Mouse (Mus musculus) cerebellum, adult (tissue): Measurements from ENCODE around the gene Dcpp3.
A peak's percentile ranks its signal among the peaks of the same experiment; 100 is the strongest.
"Not testable (repeated sequence)": the region's sequence is repeated elsewhere in the genome, so short reads cannot be mapped to it uniquely, and the experiment has no call there.

Source experiments
- ATAC-seq: cut with Nextera tagmentation; 2 replicates; pipeline ENCODE4 v1.9.2; 2017; ENCODE audit warnings: mild to moderate bottlenecking, moderate library complexity, mixed read lengths; ENCODE audit not compliant: insufficient number of reproducible peaks, low FRiP score, low TSS enrichment

The Dcpp3 gene

DNA sequence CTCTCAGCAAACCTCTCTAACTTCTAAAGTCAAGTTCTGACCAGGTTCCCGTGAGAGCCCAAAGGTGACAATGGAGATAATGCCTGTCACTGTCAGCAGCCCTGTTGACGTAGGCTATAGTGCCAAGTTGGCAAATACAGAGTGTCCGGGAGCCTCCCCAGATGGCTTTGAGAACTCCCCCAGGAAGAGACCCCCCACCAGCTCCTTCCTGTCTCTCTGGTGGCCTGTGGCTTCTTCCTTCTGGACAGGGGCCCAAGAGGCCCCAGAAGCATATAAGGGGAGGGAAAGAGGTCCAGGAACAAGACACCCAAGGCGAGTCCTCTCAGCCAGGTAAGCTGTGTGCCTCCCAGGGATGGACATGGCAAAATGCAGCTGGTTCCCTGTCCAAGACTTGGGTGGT is at the start of gene Dcpp3:
Dcpp3 (plus strand) TSS at position 301 of the 400 bp plus-strand sequence.
- ATAC-seq, result not testable (repeated sequence)

DNA sequence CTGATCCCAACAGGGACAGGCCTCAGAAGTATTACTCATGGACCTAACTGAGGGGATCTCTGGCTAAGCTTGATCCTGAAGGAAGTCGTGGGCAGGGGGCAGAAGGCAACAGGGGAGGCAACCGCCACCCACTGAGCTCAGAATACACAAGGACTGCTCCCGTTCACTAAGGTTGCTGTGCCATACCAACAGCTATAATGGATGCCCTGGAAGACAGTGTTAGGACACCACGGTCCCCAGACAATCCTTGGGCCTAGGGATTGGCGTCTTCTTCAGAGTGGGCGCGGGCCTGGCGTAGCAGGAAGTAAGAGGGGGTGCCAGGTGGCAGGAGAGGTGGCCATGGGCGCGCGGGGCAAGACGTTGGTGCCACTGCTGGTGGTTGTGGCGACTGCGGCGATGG is 49.5 kb upstream of the Dcpp3 start, which contains the start of gene Prss21:
Prss21 (plus strand) TSS at position 301 of the 400 bp plus-strand sequence.
- no peak for ATAC-seq

DNA sequence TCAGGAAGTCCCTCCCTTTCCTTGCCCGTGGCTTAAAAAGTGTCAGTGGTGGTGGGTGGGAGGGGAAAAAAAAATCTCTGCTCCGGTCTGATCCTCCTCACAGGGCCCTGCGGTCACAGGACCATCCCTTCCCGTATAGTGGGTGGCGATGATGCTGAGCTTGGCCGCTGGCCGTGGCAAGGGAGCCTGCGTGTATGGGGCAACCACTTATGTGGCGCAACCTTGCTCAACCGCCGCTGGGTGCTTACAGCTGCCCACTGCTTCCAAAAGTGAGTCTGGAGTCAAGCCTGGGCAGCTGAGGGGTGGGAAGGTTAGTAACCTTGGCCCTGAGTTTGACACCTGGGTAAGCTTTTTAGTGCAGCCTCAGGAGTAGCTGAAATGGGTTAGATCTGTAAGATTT is 48.7 kb upstream of the Dcpp3 start:
- ATAC-seq, result no peak

DNA sequence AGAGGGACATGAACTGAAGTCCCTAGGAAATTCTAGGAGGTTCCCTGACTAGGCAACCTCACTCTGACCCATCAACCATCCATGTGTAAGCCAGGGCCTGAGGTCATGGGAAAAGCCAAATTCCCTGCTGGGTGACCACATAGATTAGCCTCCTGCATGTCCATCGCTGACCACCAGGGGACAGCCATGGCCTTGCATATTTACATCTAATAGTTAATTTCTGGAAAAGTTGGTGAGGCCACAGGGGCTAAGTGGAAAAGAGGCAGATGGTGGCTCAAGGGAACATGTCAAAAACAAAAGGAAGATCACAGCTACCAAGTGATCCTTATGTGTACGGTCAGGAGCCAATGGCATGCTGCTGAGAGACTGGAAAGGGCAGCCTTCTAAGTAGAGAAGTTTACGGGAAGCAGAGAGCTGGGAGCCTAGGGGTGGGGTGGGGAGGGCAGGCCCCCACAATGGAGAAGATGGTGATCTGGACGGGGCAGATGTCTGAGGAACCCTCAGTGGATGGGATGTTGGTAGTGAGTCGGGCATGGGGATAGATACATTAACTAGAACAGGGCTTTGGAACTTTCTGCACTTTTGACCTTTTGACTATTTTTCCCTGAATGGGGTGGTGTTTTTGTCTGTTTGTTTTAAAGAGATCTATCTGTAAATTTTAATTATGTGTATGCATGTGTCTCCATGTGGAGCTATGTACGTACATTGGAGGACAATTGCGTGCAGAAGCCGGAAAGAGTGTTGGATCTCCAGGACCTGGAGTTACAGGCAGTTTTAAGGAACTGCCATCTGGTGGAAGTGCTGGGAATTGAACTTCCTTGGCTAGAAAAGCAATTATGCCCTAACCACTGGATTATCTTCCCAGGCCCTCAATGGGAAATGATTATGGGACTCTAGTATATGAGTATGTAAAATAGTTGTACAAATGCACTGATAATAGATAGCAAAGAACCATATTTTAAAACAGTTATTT is 43.1 kb upstream of the Dcpp3 start:
- no peak for ATAC-seq

DNA sequence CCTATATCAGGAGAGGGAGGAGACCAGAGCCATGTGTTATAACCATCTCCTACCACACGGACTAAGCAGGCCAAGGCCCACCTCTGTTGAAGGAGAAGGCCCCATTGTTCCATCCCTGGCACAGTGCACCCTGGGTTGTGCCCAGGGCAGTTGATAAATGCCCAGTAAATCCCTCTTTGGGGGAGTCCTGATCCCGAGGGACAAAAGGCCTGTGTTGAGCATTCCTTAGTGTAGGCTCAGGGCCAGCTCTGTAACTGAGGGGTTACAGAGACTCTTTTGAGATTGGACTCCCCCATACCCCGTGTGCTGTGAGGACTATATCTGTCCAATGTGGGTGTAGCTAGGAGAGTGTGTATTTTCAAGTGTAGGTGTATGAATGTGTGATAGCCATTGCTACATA is 40.5 kb upstream of the Dcpp3 start:
- ATAC-seq, result no peak

DNA sequence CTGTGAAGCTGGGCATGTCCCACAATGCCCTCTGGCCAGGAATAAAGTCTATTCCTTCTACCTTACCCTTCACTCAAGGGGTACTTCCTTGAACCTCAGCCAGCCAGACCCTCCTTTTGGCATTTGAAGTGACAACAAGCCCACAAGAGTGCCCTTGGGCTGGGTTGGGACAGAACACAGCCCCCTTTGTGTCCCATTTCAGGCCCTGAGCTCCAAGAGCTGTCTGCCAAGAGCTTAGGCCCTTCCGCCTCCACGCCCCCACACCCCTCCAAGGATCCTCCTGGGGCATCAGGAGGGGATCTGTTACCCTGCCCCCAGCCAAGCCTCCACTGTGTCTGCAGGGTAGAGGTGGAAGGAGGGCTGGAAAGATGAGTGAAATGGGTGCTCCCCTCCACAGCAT is 40.1 kb upstream of the Dcpp3 start:
- no peak for ATAC-seq

DNA sequence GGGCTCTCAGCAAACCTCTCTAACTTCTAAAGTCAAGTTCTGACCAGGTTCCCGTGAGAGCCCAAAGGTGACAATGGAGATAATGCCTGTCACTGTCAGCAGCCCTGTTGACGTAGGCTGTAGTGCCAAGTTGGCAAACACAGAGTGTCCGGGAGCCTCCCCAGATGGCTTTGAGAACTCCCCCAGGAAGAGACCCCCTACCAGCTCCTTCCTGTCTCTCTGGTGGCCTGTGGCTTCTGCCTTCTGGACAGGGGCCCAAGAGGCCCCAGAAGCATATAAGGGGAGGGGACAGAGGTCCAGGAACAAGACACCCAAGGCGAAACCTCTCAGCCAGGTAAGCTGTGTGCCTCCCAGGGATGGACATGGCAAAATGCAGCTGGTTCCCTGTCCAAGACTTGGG is 36.7 kb upstream of the Dcpp3 start, which contains the start of the genes Dcpp1 and Dcpp2:
Dcpp1 (plus strand) TSS at position 301 of the 400 bp plus-strand sequence.
Dcpp2 (plus strand) TSS at position 305 of the 400 bp plus-strand sequence.
- ATAC-seq, result not testable (repeated sequence)

DNA sequence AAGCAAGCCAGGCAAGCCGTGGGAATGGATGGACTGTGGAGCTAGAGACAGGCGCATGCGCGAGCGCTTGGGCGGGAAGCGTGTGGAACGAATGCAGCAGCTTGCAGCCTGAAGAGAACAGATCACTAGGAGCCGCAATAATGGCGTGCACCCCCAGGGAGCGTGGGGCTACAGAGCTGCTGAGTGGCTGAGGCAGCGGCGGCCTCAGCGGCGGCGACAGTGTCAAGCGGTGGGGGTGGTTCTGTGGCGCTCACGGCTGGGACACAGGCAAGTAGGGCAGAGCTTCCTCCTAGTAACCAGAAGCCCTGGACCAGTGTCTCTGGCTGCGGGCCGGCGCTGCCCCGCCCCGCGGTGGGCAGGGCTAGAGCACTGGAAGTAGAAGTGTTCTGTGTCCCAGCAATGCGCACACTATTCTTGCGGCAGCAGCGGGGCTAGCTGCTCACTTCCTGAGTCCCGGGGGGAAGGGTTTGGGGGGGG is 7.3 kb downstream of the Dcpp3 start:
- ATAC-seq, result peak; percentile 94

DNA sequence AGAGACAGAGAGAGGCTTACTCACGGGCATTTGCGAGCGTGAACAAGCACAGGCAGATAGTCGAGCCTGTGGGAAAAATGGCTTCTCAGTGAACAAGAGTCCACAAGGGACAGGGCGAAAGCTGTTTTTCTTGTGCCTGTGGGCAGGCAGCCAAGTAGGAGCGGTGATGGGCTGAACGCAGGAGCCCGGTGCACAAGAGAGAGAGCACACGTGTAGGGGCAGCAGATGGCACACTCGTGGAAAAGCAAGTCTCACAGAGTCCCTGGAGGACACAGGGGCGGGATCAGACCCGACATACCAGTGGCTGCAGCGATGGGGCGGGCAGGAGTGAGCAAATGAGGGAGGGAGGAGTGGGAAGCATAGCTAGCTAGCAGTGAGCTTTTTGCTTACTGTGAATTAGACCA is 7.8 kb downstream of the Dcpp3 start:
- peak; percentile 76 for ATAC-seq

DNA sequence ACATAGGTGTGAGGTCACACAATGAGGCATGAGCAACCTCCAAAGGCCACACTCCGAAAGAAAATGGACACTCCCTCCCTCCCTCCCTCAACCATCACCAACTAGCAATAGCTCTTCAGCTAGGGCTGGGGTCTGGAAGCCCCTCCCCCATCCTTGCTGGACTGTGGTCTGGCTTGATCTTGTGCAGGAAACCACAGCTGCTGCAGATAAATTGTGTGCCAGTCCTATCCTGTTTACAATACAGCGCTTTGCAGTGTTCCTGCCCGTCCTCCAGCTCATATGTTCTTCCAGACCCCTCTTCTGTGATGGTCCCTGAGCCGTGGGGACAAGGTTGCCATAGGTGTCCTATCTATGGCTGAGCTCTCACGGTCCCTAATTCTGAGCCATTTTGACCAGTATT is 13.9 kb downstream of the Dcpp3 start:
- ATAC-seq, result no peak

DNA sequence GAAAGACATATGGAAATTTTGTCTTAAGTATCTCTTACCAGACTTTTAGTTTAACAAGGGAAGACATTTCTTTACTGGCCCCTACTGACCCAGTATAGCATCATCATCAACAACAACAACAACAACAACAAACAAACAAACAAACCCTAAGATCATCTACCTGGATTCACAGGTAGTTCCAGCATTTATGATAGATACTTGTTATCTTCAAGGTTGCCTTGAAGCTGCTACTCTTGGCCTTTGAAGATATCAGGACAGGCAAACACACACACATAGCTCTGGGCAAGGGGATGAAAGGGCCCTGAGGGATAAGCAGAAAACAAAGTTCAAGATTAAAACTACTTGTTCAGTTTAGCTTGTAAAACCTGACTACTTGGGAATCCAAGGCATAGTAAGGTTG is 24.1 kb downstream of the Dcpp3 start, which contains the start of gene Sbp:
Sbp (plus strand) TSS at position 301 of the 400 bp plus-strand sequence.
- no peak for ATAC-seq

DNA sequence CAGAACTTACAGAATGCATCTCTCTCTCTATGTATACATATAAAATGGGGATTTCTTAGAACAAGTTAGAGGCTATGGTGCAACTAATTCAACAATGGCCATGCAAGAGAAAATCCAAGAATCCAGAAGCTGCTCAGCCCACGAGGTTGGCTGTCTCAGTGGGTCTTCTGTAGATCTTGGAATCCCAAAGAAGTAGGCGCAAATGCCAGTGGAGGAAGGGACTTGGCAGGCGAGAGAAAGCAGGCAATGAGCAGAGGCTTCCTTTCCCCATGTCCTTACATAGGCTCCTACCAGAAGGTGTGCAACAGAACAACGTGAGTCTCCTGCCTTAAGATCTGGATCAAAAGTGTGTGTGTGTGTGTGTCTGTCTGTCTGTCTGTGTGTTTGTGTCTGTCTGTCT is 30.2 kb downstream of the Dcpp3 start:
- not testable (repeated sequence) for ATAC-seq

DNA sequence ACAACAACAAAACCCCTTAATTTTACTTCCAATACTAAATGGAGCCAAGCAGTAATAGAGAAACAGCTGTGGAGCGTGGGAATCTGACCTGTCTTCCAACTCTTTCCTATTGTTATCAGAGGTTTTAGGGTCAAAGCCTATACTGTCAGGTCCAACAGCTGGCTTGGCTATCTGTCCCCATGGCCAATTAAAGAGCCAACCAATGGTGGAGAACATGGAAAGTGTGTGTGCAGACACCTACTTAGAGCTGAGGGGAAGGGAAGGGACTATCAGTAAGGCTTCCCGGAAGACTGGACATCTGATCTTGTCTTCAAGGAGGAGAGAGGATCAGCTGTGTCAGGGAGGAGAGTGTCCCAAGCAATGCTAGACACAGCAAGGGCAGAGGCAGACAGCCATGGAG is 31.8 kb downstream of the Dcpp3 start:
- no peak for ATAC-seq

DNA sequence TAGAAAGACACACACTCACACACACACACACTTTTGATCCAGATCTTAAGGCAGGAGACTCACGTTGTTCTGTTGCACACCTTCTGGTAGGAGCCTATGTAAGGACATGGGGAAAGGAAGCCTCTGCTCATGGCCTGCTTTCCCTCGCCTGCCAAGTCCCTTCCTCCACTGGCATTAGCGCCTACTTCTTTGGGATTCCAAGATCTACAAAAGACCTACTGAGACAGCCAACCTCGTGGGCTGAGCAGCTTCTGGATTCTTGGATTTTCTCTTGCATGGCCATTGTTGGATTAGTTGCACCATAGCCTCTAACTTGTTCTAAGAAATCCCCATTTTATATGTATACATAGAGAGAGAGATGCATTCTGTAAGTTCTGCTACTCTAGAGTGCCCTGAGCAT is 33.6 kb downstream of the Dcpp3 start:
- ATAC-seq, result not testable (repeated sequence)

DNA sequence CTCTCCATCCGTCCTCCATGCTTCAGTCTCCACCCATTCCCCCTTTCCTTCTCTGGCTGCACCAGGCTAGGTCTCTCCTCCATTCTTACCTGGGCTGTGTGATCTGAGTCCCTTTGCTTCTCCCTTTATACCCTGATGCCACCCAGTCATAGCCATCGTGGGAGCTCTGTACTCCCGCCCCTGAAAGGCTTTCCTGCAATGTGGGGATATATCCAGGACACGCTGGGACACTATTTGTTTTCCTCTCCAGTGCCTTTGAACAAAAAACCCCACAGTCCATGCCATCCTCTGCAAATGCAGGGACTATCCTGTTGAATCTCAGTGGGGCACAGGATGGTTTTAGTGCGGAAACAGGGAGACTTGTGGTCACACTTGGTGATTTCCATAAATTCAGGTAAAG is 37.9 kb downstream of the Dcpp3 start, which contains the start of gene Sbpl:
Sbpl (minus strand) TSS at position 101 of the 400 bp plus-strand sequence.
- ATAC-seq, result no peak

DNA sequence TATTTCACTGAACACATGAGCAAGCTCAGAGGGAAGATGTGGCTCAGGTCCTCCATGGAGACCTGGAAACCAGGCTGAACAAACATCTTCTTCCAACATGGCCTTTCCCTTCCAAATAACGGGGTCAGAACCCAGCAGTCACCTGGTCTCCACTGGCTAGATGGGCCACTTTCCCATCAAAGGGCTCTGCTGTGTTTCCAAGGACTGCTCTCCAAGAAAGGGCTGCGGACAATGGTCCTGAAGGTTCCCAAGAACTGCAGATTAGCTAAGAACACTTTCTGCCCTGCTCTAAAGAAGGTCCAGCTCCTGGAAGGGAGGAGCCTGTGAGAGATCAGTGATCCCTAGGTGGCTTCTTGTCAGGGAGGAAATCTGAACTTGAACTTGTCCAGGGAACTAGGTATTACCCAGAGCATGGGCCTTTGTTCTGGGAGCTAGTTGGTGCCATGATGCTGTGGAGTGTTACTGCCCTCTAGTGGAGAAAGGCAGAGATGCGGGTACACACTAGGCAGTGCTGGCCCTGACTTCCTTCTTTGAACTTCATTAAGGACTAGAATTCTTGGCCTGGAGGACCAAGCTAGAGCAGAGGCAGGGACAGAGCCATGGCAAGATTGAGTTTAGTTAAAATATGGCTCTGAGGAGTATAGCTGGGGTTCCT is 43.0 kb downstream of the Dcpp3 start:
- peak; percentile 70; the same call in 1 of the 2 replicates for ATAC-seq

DNA sequence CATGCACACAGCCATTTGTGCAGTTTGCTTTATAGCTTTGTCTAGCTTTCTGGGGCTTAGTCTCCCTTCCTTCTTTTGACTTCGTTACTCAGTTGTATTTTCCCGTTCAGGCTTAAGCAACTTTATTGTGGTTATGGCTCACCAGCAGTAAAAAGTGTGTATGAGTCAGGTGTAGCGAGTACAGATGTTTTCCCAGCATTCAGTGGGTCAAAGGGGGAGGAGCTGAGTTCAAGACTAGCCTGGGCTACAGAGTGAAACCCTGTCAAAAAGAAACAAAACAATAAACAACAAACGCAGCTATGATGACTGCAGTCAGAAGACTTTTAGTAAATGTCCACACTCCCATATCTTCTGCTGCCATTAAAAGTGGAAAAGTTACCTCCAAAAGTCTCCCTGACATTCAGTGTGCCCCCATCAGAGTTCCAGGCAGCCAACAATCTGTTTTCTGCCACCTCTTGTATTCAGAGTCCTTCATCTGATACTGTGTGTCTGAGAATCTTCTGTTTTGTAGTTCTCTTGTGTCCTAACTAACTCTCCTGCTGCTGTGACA is 44.4 kb downstream of the Dcpp3 start:
- ATAC-seq, result no peak

DNA sequence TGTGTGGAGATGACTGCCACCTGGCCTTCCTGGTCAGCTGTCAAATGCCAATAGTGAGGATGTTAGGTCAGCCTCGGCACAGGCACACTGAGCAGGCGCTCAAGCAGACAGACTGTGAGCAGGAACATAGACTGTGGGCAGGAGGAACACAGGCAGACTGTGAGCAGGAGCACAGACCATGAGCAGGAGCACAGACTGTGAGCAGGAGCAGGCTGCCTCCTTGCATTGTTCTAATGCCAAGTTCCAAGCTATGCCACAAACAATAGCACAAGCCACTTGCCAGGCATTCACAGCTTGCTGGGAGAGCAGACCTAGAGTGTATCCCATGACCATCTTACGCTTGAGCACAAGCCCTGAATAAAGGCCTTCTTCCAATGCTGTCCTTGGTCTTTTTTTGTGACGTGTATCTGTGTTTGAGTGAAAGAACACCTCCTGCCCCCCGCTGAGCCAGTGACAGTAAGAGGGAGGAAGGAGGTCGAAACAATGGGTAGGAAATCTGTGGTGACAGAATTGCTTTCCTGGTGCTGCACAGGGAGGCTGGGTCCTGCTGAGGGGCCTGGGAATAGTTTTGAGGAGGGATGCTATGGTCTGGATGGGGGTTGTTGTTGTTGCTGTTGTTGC is 48.7 kb downstream of the Dcpp3 start:
- no peak for ATAC-seq

DNA sequence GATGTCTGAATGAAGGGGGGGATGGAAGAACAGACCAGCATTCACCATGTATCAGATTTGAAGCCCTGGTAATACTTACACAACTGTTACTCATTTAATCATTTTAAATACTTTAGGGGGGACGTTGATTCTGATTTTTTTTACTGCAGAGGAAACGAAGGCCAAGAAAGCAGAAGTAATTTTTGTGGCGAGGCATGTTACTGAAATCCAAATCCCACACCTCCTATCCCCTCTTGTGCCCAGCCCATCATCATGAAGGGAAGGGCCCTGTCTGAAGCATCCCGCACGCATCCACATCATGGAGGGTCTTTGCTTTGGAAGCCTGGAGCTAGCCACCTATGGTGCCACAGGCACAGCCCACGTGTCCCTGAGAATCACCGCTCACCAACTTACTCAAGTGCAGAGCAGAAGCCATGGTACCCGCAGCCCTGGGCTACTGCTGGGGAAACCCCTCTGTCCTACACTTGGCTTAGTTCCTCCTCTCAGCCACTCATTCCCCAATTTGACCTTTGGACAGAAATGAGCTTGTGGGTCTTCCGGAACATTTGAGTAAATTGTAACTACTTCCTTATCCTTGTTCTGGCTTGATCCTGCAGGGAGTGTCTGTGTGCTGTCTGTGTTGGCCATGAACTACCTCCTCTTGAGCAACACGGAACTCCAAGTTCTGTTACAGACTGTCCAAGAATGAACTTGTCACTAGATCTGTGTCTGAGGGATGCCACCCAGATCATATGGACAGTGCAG is 49.6 kb downstream of the Dcpp3 start:
- ATAC-seq, result no peak
